In genomic region chr9:31082054-31082666, GRCm38 (mm10) we compare ENCODE assay signal across 8 mouse cellular contexts. TPM values are rescaled to one million over a fixed set of nuclear protein-coding genes. Genes with fewer than 3 reads are reported as not detected.
DNase-seq lines count a peak whose midpoint lies in the region; ATAC-seq lines count a peak whose summit lies in the region.

No protein-coding gene starts in this region.

- peak; percentile 58 for DNase-seq in WW6 (ENCODE audit: low read depth, low spot score)
- peak; percentile 76 to 88 for DNase-seq in cerebellum, postnatal 25 days
- peak; percentile 75 for DNase-seq in gastrocnemius, adult 18-20 months (ENCODE audit: low spot score)
- peak; percentile 66 to 77 for DNase-seq in layer of hippocampus, postnatal 36 days
- peak; percentile 80 to 88 for DNase-seq in right cerebral cortex, postnatal 10 days (ENCODE audit: low spot score in 2 of 2)
- peak; percentile 56 to 72 for DNase-seq in urinary bladder, postnatal 36 days (ENCODE audit: low spot score in 2 of 2)

- peak overlapping the region; percentile 21 for H3K4me3 ChIP-seq in hindbrain, embryonic 16.5 days (ENCODE audit: low read length)
- peak overlapping the region; percentile 70 for H3K4me3 ChIP-seq in megakaryocyte, embryonic 14.5 days (replicated peaks)

- 5% methylated on average over 15 of the region's 15 CpGs for WGBS in hindbrain, embryonic 16.5 days

- no peaks in the 10 kb centered on the region for H3K36me3 ChIP-seq in hindbrain, embryonic 16.5 days (ENCODE audit: control insufficient read depth, insufficient read depth, low read length)
- H3K36me3 ChIP-seq in megakaryocyte, embryonic 14.5 days (replicated peaks; ENCODE audit: low read length), result no peaks in the 10 kb centered on the region

- H3K9me3 ChIP-seq in hindbrain, embryonic 16.5 days (ENCODE audit: control insufficient read depth, low read length), result no peaks in the 10 kb centered on the region
- H3K9me3 ChIP-seq in megakaryocyte, embryonic 14.5 days, result no peaks in the 10 kb centered on the region

- H3K9ac ChIP-seq in hindbrain, embryonic 16.5 days (ENCODE audit: low read depth, low read length), result peak overlapping the region; percentile 8

- peak overlapping the region; percentile 45 for H3K4me2 ChIP-seq in hindbrain, embryonic 16.5 days (ENCODE audit: low read length)

- no peaks in the 10 kb centered on the region for H3K4me1 ChIP-seq in hindbrain, embryonic 16.5 days (ENCODE audit: control insufficient read depth, insufficient read depth, low read depth, low read length)
- H3K4me1 ChIP-seq in megakaryocyte, embryonic 14.5 days, result peaks cover 10% of the 10 kb centered on the region

- ATAC-seq in hindbrain, embryonic 16.5 days, result peak; percentile 69

- no peak overlapping the region for H3K27ac ChIP-seq in hindbrain, embryonic 16.5 days (ENCODE audit: low read depth, low read length)

- H3K27me3 ChIP-seq in hindbrain, embryonic 16.5 days (replicated peaks; ENCODE audit: control insufficient read depth, insufficient read depth, low read length), result no peaks in the 10 kb centered on the region
- H3K27me3 ChIP-seq in megakaryocyte, embryonic 14.5 days (replicated peaks), result peaks cover 48% of the 10 kb centered on the region

RNA-seq across cellular contexts. Expression of gene St14, which starts 49.5 kb away (rescaled TPM):
- total RNA-seq in gastrocnemius, adult 18-20 months (2021), result under 1 TPM in 1 of 2 experiments, not detected in 1; 0.41 TPM
- 0.93 and 1.2 TPM in 2 replicates for polyA plus RNA-seq in hindbrain, embryonic 16.5 days (2015; fragmentation: Nextera tagmentation; extraction: Ambion mirVana)
- under 1 TPM; 0.43 to 0.60 TPM for total RNA-seq in layer of hippocampus, postnatal 36 days (2021)
- polyA plus RNA-seq in megakaryocyte, embryonic 14.5 days (2012; ENCODE audit: insufficient read depth, low replicate concordance), result 2.6 TPM in 1 of 2 replicates, not detected in the other

RNA-seq across cellular contexts. Expression of gene Zbtb44, which starts 51.7 kb away (rescaled TPM):
- 10 to 100 TPM; 65.6 to 66.4 TPM for total RNA-seq in gastrocnemius, adult 18-20 months (2021)
- 2.9 and 3.4 TPM in 2 replicates for polyA plus RNA-seq in hindbrain, embryonic 16.5 days (2015; fragmentation: Nextera tagmentation; extraction: Ambion mirVana)
- 10 to 100 TPM; 42.0 to 42.1 TPM for total RNA-seq in layer of hippocampus, postnatal 36 days (2021)
- 0.85 and 2.1 TPM in 2 replicates for polyA plus RNA-seq in megakaryocyte, embryonic 14.5 days (2012; ENCODE audit: insufficient read depth, low replicate concordance)
